Mouse (Mus musculus): ENCODE results near the gene Asb15.

Asb15 gene

DNA sequence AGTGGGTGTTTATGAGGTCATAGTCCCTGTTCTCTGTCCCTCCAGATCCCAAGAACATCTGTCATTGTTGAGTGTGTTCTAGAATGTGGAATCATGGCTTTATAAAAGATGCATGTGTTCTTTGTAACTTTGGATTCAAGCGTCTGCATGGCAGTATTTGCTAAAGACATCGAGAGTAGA, at the start of gene Asb15:
Asb15 (plus strand) TSS at position 81 of the 180 bp plus-strand sequence.
- no peak for DNase-seq

DNA sequence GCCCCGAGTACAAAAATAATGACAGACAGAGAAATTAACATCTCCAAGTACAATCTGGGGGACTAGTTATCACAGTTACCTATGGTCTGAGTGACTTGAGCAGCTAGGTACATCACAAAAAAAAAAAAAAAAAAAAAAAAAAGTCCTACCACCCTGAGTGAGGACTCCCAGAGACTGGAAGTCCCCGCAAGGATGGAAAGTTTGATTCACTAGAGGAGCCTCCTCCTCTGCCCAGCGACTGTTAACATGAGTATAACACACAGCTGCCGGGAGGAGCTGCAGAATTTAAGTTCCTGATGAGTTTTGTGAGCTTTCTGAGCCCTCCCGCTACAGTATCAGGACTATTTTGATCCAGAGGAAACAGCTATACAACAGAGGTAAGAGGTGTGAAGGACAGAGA, 41.4 kb upstream of the Asb15 start:
- DNase-seq = no peak

DNA sequence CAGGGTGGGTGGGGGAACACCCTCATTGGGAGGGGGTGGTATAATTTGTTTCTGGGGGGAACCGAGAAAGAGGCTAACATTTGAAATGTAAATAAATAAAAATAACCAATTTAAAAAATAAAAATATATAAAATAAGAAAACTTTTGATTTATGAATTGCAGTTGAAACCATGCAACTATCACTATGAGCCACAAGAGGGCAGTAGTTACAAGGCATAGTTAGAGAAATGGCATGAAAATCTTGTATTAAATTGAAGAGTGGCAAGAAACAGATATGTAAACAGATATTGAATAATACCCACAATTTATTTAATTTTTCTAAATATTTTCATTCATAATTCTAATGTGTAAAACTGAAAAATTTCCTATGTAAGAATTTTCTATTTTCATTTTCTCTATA, 37.6 kb upstream of the Asb15 start:
- no peak for DNase-seq

DNA sequence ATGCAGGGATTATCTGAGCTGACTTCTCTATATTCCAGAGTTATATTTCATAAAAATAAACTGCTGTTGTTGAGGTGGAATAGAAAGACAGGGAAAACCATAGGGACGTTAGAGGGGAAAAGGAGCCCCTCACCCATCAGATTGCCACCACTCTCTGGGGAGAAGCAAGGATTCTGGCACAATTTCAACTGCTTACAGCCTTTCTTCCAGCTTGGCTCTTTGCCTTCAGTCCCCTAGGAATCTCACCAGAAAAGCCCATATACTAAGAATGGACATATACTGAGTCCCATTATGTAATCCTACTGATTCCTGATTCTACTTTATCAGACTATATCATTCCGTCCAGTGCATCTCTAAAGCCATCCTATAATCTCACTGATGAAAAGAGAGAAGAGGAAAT, 23.8 kb upstream of the Asb15 start:
- DNase-seq = no peak

DNA sequence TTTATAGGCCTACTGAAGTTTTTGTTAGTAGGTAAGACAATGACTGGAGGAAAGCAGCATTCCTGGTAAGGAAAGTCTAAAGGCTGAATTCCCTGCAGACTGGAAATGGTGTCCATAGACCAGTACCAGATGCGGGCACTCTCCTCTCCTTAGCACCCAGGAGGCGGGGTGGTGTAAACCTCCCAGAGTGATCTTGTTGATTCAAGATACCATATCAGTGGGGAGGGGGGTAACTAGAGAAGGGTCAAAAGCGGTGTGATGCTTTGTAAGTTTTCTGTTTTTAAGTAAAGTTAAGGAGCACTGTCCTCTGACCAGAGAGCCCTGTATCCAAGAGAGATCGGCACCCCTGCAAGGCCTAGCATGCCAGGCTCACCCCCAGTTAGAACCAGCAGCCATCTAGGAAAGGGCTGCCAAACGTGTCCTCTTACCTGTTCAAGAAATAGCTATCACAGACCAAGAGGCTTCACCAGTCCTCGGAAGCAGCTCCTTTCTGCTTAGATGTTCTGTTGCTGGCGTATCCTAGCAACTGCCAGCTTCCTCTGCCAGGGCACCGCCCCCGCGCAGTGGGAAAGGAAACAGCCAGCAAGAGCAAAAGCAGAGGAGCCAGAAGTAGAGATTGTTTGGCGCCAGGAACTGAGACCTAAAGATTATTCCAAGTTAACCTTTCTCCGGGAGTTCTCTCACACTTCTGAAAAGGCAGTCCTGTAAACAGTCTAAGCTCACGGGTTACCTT, 13.2 kb upstream of the Asb15 start, which contains the start of gene Iqub:
Iqub (minus strand) TSS at position 516 of the 733 bp plus-strand sequence.
- peak; percentile 54 for DNase-seq

DNA sequence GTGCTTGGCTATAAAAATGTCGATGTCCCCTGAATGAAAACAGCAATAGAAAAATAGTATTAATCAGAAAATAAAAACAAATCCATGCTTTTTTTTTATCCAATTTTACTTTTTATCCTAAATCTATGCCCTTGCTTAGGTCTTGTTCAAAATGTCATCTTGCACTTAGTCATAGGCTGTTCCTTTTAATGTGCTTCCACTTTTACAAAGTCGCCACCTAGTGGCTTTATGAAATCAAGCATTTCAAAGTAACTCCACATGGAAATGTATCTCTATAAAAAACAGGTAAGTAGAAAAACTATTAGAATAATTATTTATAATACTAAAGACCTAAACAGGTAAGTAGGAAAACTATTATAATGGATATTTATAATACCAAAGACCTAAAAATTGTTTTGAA, 11.7 kb upstream of the Asb15 start:
- DNase-seq = no peak

DNA sequence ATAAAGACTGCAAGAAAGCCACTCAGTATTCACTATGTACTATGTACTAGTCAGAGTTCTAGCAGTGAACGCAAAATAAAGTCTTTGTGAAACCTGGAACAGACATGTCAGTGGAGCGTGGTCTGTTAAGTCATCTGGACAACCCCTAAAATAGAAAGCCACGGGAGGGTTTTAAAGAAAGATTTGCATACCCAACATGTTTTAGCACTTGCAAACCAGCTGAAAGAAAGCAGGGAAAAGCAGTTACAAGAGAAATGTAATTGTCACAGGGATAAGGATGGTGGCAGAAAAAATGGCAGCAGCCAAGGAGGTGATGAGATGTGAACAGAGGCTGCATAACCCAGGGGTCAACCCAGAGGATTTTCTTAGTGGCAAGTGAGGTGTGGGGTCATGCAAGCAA, 2.2 kb upstream of the Asb15 start:
- no peak for DNase-seq

DNA sequence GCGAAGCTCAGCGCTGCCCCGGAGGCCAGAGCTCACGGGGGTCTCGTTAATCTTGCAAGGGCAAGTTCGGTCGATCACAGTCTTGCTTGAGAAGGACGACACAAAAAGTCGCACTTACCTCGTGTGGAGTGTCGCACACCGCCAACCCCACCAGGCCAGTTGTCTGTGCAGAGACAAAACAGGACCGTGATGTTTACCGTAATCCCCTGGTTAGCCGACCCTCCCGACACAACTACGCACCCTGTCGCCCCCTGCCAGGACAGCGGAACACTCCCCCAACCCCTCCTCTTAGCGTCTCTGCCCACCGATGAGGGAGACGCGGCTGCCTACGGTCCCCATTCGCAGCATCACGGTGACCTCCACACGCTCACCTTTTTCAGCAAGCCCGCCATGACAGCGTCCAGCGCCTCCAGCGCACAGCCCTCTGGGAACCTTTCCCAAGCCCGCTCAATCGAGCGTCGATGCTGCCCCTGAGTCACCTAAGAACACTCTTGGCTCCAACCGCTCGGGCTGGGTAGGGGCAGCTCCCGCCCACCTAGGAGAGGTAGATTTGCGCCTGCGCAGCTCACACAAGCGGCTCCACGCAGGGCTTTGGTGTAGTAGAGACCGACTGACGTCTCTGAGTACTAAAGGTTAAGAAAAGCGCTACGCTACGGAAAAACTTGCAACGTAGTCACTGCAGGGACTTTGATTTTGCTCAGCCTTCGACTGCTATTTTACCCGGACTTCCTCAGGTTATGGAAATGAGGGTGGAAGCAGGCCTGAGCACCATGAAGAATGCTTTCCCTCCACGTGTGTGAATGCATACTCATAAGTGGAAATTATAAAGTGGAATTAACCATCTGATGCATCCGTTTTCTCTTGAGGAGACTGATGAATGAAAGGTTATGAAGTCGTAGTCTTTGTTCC, 535 bp upstream of the Asb15 start, which contains the start of gene Ndufa5:
Ndufa5 (minus strand) TSS at position 859 of the 909 bp plus-strand sequence.
- DNase-seq = peak; percentile 97

DNA sequence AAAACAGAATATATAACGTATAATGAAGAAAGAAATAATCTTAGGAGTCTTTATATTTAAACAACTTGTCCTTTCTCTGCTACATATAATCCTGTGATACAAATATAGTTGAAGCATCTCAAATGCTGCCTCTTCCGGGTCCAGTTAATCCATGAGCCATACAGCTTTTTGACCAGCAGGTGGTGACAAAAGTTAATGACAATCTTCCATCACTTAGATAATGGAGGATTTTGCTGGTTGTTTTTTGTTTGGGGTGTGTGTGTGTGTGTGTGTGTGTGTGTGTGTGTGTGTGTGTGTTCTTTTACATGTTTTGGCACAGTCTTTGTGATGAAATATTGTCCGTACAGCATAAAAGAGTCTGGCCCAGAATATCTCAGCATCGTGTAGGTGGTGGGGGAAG, 2.2 kb downstream of the Asb15 start:
- peak; percentile 62 for DNase-seq

DNA sequence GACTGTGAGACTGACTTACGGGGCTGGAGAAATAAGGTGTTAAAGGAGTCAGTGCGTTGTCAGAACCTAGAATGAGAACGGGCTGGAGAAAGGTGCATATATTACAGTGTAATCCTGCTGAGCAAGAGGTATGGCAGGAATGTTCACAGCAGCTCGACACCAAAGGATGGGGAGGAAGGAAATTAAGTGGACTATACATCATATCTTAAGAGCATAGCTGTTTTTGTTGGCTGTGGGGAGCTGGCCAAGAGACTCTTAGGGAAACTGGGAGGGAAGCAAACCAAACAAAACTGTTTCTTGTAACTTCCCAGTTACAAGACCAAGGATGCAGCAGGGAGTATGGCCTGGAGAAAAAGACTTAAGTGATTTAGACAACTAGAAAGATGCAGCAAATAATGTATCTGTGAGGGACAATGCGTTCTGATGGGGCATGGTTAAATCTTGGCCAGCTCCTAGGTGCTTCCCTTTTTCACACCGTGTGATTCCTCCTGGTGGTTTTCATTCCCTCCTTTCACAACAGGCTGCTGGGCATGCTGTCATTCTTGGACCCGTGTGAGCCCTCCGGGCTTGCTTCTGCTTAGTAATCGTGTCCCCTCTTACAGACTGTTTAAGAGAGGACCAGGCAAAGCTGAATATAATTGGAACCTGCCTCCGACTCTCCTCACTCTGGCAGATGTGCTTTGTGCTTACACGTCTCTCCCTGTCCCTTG, 2.9 kb downstream of the Asb15 start:
- peak; percentile 27 for DNase-seq

DNA sequence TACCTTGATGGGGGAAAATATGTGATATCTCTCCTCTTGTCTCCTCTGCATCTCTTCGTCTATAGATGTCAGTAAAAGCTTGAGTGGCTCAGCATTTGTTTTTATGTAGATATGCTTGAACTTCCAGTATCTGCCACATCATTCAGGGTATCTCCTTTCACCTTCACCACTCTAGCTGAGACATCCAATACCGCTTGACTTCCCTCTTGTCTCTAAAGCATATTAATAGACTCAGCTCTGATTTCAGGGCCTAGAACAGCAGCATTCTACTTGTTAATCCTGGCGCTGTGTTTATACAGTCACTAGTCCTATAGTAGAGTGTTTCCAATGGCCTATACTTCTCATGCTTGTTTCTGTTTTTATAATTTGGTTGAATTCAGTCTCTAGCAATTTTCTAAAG, 4.9 kb downstream of the Asb15 start:
- DNase-seq = no peak

DNA sequence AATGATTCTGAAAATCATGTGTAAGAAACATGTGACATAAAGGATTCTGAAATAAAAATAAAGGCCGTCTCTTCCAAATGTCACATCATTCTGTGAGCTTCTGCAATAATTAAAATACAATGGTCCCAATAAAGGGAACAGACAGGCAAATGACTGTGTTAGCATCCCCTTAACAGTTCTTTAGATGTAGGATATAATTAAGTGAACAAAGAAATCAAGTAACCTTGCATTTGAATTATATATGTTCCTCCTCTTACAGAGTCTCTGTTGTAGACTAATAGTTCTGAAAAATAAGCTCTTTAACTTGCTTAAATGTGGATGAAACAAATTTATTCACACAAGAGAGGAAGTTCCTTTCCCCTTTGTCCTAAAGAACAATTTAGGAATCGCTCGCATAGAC, 10.5 kb downstream of the Asb15 start:
- DNase-seq = no peak

DNA sequence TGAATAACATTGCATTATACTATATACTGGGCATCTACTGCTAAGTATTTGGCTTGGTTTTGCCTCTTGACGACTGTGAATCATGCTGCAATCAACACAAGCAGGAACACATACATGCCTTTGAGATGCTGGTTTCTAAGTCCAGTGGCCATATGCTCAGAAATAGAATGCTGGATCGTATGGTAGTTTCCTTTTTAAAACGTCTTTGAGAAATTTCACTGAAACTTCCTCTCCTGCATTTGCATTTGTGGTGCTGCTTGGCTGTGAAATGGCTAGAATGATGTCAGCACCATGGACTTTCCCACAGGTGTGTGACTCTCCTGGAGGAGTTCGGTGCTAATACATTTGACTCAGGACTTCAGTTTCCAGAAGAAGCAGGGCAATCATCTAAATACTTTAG, 12.2 kb downstream of the Asb15 start:
- DNase-seq = no peak

DNA sequence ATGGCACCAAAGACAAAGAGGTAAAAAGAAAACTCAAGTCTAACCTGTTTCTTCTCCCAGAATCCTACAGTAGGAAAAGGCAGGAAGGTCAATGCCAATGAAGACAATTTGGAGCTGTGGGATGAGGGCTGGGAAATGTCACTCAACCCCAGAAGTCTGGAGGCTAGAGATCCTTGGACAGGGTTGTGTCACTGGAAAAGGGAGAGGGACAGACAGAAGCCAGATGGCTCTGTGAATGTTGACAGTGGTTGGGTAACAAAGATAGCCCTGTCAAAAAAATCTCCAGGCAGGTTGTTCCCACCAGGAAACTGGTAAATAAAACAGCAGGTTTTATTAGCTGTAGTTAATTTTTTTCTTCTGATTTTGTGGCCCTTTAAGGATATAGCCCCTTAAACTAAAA, 14.4 kb downstream of the Asb15 start:
- DNase-seq = peak; percentile 22

DNA sequence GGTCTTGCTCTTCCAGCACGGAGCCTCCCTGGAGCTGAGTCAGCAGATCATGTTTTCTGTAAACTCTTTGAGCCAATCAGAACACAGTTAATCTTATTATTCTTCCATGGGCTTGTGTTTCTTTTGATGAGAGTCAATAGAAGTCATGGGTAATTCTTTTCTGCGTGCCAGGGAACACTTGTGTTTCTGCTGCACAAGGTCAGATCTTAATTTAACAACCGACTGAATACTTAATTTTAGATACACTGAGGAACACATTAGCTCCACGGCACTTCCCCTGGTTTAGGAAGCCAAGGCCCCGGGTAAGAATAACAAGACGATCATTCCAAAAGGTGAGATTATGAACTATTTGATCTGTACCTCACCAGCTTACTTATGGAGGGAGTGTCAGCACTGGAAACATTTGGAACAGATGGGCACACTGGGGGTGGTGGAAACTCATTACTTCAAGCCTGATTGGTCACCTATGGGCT, 15.2 kb downstream of the Asb15 start:
- peak; percentile 41 for DNase-seq

DNA sequence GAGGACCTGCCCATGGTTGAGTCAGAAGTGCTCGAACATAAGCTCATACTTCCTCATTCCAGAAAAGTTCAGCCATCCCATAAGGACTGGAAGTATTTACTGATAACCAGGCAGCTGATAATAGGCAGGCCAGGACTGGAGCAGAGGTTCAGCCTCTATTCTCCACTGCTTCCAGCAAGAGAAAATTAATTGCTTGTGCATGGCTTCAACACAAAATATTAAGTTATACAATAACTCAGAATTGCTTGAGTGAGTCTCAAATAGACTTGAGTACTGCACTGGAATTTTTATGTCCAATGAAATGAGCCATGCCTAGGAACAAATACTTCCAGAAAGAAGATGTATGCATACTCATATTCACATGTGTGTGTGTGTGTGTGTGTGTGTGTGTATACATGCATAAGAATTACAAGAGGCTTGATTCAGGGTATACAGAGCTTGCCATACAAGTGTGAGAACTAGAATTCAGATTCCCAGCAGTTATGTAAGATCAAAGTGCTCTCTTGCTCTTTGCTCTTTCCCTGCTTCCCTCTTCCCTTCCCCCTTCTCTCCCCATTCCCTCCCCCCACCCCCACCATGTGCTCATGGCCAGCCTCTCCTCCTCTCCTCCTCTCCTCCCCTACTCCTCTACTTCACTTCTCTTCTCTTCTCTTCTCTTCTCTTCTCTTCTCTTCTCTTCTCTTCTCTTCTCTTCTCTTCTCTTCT, 18.9 kb downstream of the Asb15 start:
- no peak for DNase-seq

DNA sequence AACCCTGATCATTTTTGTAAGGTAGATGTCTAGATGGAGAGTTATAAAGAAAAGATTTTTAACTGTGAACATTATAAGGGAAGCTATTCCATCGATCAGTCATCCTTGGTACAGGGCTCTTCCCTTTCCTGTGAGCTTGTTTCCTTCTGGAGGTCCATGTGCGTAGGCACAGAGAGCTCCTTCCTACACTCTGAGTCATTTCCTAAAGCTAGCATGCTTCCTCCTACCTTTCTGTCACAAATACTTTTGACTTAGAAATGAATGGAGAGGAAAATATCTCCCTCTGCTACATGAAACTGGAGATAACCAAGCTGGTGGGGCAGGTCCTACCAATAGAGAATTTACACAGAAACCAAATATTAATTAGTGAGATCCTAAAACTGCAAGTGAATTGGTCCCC, 21.9 kb downstream of the Asb15 start:
- no peak for DNase-seq

DNA sequence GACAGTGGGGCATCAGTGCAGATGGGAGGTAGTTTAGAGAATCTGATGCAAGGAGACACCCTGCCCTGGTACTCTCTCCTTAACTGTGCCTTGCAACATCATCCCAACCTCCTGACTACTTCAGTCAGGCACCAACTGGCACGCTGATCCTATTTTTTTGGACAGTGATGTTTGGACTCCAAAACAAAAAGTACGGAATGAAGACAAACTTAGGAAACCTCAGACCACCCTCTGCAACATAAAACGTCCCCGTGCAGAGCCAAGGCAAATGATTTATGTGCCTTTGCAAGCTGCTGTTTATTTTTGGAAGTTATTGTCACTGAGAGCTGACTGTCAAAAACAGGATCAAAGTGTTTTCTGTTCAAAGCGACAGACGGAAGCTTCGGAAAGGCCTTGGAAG, 24.1 kb downstream of the Asb15 start:
- DNase-seq = no peak

DNA sequence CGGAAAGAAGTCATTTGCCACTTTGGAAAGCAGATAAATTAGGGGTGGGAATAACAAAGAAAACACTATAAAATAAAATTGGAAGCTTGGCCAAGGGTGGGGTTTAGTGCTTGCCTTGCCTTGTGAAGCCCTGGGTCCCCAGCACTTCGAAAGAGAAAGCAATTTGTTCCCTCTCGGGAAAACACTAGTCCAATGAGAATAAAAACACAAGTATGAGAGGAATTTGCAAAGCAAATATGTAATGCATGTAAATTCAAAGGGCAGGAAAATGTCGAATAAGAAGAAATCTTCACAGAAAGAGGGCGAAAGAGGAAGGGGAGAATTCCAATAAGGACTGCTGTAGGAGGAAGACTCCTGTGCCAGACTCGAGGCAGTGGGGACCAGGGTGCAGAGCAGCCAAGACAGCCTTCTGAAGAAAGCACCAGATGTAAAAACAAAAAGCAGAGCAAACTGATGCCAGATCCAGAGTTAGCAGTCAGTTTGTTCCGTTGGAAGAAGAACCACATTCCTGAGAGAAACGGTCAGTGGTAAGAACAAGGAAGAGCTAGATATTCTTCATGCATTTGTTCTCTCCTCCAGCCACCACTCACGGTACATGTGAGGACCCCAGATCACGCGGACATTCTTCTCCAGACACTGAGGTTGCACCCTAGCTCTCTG, 26.6 kb downstream of the Asb15 start:
- no peak for DNase-seq

DNA sequence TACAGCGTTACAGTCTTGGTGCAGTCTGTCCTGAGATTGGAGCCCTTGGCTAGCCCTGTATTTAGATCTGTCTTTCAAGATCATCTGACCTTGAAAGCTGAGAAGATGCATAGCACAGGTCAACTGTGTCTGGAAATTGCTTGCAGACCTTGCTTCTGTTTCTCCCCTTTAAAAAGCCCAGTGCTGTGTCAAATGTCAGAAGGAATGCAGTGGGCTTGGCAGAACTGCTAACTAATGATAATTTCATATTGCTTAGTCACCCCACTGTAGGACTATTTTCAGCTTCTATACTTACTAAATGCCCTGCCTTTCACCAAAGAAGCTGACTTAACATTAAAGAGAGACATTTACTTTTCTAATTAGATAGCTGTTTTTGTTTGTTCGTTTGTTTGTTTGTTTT, 27.5 kb downstream of the Asb15 start:
- no peak for DNase-seq

DNA sequence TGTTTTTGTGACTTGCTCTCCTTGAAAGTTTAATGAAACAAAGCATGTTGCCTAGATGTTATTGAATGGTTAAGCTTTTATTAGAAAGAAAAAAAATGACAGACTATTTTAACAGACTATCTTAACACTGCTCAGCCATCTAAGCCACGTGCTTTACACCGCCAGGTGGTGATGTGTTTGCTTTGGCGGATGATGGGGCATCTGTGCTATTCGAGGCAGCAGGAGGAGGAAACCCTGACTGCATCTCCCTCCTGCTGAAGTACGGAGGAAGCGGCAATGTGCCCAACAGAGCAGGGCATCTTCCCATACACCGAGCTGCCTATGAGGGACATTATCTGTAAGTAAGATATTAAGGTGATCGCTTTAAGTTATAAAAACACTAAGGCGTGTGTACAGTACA, 36.1 kb downstream of the Asb15 start:
- peak; percentile 44 for DNase-seq

DNA sequence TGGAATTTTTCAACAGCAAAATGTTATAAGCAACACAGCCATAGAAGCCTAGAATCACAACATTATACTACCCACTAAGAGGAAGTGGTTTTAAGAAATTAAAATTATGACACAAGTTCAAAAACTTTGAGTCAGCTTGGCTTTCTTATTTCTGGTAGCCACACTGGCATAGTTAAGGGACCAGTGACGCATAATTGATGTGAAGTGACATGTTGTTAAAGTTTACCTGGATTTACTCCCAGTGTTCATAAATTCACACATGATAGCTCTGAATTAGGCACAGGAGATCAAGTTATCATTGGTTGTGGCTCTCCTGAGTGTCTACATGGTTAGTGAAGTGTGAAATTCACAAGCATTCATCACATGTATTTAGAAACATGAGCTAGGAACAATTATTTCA, 36.9 kb downstream of the Asb15 start:
- no peak for DNase-seq

DNA sequence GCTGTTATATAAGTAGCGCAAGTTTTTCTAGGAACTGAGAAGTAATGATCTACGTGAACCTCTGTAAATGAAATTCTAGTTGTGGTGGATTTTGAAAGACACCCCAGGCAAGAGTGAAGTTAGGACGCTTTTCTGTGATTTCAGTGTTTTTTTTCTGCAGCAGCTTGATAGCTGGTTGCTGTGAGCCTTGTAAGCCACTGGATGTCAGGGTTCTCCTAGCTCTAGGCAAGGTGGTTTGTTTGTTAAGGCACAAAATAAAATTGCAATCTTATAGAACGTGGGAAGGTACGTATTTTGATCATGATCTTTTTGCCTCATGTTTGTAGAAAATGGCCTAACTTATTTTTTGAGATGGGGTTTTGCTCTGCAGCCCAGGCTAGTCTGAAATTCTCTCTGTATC, 41.0 kb downstream of the Asb15 start:
- no peak for DNase-seq

Data from cerebellum, adult 9-11 months (tissue).